Mouse (Mus musculus): Measurements from ENCODE around the gene Arsg. TPM values are rescaled to one million over a fixed set of nuclear protein-coding genes. Genes with fewer than 3 reads are reported as not detected.

Arsg gene
- total RNA-seq, 1 experiment from 2014 or later = 7.0 TPM

DNA sequence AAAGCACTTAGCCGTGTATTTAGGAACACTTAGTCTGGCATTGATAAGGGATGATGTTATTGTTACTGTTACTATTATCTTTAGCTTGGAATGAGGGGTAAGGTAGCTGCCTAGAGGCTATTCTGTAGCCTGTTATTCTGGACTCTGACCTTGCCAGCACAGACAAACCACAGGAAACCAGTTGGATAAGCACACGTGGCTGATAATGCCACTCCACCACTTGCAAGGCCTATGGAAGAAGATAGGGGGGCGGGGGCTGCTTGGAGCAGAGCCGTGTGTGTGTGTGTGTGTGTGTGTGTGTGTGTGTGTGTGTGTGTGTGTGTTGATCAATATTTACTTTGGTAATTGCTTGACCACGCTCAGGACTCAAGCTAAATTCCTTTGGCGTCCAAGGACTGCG lies 72.1 kb downstream of the Arsg start:
- DNase-seq = no peak

DNA sequence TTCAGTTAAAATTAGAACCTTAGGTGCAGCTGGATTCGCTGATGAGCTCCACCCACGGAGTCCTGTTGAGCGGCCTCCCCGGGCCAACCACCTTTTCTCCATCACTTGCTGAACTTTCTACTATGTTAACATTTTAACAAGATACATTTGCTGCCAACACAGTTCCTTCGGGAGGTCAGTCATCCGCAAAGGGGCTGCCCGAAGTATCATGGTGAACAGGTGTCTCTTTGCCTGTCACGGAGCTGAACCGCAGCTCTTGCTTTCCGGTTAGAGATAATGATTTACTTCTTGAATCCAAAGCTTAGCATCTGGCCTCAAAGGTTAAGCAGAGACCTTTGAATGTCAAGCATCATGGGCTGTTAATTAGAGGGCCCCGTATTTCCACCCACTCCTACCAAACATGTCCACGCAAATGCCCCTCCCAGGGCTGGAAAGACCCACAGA lies 72.5 kb downstream of the Arsg start:
- DNase-seq = no peak

DNA sequence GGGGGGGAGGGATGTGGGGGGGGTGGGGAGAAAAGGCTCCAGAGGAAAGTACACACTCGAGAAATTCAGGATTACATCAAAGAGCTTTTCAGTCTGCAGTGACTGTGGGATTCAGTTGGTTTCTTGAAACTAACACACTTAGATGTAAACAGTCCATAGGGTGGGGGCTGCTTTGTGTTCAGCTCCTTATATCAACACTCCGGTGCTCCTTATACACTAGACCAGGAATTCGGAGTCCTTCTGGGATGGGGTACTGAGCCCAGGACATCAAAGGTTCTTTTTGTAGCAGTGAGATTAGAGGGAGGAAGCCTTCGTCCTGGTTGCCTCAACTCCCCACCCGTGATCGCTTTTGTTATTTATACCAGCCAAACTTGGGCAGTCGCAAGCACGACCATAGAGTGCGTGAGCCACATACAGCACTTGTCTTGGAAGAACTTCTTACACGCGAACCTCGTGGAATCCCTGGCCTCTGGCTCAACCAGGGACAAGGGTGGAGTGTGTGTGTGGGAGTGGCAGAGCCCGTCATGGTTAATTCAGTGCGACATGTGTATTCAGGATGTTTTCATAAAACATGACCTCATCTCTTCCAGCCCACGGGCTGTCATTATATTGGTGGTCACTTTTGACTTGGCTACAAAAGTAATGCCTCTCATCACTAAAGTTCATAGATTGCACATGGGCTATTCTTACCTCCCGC lies 73.3 kb downstream of the Arsg start:
- DNase-seq = no peak

DNA sequence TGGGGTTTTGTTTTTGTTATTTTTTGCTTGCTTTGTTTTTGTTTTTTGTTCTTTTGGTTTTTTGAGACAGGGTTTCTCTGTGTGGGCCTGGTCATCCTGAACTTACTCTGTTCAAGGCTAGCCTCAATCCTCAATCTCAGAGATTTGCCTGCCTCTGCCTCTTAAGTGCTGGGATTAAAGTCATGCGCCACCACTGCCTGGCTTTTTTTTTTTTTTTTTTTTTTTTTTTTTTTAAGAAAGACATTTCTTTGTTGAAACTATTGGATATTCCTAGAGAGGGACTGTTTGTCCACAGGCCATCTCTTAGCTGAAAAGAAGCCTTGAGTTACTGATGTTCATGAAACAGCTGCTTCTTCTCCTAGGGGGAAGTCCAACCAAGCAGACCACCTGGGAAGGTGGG lies 74.5 kb downstream of the Arsg start:
- no peak for DNase-seq

DNA sequence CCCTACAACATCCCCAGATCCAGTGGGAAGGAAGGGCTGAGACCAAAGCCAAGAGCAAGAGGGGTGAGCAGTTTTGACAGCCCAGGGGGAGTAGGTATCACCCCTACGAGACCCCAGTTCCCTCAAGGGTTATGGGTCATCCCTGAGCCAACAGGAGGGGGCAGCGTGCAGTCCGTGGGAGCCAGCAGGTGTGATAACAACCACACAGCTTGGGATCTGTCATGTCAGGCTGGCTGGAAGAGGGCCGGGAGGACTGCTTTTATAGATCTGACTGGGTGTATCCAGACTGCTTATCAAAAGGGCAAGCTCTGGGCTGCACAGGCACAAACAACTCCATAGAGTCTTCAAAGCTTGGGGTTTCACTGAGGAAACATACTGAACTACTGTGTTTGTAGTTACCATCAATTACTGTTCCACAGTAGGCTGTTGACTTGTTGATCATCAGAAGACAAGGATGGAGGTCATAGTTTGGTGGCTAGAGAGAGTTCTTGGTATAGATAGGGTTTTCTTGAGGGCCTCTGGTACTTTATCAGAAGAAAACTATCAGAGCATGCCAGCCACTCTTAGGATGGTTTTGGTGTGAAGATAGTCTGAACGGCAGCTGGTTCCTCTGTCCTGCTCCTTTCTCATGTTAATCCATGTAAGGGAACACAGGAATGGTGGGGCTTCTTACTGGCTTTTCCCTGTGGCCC lies 76.6 kb downstream of the Arsg start:
- DNase-seq = no peak

DNA sequence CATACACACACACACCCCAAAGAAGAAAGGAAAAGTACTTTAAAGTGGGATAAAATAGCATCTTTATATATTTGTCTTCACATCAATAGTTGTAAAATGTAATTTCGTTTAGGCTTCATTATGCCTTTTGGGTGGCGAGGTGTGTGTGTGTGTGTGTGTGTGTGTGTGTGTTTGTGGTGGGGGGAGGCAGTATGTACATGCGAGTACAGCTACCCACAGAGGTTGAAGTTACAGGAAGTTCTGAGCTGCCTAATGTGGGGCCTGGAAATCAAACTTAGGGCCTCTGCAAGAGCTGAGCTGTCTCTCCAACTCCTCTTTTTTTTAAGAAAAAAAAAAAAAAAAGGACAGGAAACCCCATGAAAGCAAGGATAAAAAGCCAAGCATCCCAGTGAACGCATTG lies 80.7 kb downstream of the Arsg start:
- DNase-seq = no peak

DNA sequence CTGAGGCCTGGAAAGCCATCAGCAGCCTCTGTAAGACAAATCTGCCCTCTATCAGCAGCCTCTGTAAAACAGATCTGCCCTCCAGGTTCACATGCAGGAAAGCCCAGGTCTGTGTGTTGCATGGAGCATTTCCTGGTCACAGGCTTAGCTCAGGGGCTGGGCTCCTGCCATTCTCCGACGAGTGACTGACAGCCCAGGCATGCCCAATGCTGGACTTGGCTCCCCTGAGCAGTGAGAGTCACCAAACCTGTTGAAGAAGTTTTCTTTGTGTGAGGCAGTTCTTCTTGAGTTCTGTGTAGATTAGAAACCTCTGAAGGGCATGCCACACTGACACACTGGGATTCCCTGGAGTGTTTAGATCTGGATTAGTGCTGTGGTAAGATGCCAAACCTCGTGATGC lies 81.3 kb downstream of the Arsg start:
- no peak for DNase-seq

DNA sequence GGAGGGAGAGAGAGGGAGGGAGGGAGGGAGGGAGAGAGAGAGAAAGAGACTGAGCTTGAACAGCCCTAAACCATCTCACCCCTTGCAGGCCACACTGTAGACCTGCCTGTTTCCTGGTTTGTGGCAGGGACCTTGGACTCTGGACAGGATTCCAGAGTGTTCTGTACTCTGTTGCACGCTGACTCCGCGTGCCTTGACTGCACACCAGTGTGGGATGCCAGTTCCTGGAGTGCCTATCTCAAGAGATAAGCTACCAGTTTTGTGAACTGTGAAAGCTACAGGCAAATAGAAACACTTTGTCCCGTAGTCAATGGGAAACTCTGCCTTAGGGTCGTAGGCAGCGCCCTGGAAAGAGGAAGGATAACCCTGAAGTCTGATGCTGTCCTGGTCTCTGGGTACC lies 83.0 kb downstream of the Arsg start:
- no peak for DNase-seq

DNA sequence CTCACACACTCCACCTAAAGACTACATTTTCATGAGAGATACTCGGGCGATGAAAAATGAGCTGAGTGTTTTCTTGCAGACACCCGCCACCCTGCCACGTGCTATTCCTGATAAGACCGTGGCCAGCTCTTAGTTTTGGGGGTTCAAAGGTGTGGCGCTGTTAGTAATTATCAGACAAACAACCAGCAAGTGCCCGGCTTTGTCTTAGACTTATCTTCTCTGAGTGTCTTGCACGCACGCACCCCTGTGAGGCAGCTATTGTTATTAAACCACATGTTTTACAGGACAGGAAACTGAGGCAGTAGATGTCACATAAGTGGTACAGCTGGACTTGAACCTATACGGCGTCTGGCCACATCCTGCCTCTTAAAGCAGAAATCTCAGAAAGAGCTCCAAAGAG lies 84.2 kb downstream of the Arsg start:
- no peak for DNase-seq

DNA sequence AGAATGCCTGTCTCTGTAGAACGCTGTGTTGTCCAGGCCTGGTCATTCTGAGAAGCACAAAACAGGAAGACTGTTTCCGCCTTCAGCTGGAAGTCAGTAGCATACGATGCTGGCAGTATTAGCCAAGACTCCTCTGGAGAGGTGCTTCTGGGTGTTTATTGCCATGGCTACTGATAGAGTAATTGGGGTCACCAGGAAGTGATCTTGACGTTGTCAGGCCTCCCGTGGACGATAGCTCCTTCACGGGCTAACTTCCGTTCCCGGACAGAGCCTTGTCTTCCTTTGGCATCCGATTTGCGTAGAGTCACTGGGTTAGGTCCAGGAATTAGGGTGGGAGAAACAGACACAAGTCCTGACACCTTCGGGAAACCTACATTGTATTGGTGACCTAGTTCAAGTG lies 86.1 kb downstream of the Arsg start:
- peak; percentile 26 for DNase-seq

DNA sequence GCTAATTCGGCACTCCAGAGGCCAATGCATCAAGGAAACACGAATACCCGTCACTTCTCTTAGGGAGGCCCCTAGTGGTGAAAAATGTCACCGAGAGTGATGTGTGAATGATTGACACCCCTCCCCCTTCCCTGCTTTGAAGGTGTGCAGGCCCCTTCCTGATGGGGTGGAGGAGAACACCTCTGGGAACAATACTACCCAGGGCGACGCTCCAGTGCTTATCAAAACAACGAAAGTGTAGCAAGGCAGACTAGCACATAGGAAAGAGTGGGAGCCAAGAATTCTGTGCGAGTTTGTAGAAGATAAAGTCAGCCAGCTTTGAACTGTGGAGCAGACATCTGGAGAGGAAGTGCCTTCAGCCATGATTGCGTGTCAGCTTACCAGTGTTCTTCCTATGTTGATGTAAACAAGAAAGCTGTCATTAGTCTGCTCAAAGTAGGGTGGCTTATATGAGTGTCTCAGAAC lies 87.7 kb downstream of the Arsg start:
- DNase-seq = peak; percentile 28

DNA sequence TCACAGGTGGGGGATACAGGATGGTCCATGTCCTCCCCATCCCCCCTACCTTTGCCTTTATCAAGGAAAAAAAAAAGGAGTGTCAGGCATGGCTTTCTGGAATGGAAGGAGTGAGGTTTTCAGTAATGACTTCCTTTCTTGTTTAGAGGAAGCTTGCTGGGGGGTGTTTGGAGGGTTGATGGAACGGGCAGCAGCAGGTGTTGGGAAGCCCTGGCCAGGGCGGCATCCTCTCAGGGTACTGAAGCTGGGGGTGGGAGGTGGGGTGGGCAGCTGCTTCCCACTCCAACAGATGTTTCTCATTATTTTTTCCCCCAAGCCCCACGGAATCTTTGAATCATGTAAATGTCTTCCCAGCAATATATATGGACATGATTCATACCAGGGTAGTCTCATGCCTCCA lies 88.3 kb downstream of the Arsg start:
- no peak for DNase-seq

DNA sequence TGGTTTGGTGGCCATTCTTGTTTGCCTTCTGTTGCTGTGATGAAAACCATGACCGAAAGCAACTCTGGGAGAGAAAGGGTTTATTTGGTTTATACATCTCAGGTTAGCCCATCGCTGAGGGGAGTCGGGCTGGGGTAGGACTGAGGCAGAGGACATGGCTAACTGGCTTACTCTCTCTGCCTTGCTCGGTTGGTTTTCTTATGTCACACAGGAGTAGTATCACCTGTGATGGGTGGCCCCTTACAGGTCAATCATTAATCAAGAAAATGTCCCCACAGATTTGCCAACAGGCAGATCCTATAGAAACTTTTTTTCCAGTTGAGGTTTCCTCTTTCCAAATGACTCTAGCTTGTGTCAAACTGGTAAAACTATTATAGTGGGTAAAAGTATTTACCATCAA lies 90.5 kb downstream of the Arsg start:
- DNase-seq = no peak

DNA sequence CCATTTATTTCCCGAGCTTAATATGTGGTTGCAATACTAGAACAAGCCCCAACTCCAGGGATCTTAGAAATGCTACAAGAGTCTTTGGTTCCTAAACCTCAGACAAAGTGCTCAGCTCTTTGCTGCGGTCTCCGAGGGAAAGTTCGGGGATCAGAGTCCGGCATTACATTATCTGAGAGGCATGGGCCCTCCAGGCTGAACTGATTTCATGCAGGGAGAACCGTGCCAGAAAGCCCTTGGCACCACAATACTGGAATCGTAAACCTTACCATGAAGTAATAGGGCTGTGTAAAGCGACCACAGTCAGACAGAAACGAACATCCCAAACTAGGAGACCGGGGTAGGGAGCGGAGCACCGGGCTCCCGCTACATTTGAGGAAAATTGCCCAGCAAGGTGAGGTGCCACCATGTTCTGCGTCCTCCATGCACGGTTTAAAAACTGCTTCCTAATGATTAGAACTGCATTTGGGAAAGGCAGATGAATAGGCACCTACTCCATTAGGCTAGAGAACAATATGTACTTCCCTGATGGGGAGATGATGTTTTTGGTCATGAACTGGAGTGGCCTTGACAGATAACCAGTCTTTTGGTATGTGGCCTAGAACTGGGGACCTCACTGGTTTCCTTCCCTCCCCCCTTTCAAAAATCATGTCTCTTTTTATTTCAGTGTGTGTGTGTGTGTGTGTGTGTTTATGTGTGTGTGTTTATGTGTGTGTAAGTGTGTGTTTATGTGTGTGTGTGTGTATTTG lies 91.5 kb downstream of the Arsg start:
- DNase-seq = no peak

DNA sequence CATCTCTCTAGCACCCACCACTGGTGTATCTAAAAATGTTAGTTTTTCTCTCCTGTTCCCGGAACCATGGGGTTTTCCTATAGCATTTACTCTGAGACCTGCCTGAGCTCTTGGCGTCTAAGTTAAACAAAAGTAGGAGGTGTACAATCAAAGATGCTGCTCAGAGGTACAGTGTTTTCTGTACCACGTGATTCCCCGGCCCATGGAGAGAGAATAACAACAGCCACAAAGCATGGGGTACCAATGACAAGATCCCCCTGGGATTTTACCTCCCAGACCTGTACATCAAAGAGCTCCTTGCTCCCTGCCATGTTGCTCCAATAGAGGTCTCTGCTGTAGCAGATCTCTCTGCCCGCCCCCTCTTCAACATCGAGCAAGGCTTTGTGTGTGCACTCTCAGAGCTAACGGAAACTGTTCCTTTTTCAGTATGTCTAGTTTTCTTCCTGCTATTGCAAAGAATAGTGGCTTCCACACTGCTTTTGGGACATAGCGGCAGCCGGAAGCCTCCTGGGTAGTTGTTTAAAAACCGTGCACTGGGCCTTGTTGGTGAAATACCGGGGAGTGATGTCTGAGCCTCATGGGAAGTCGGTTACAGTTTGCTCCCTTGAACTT lies 95.9 kb downstream of the Arsg start:
- no peak for DNase-seq

DNA sequence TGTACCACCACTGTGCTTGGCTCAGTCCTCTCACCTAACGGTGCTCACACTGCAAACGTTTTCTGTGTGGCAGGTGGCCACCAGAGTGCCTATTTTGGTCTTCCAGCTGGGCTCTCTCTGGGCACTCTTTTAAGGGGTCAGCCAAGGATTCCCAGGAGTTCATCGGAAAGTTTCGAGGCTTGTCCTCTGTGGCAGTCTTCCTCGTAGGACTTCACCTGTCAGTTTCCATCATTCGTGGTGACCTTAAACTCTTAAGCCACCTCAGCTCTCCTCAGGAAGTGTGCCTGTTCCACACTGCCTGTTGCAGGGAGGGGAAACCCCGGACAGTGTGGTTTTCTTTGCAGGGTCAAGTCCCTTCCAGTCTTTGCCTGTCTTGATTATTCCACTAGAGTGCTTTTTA lies 96.6 kb downstream of the Arsg start:
- DNase-seq = no peak

DNA sequence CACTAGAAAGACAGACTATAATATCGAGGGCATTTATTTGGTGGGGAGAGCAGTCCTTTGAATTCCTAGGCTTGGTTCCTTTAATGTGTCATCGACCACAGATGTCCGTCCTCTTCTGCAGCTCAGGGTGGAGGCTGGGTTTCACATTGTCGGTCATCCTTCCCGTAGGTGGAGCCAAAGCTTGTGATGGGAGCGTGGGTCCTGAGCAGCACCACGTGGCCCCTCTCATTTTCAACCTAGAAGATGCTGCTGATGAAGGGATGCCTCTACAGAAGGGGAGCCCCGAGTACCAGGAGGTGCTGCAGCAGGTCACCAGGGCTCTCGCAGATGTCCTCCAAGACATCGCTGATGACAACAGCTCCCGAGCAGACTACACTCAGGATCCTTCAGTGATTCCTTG lies 98.9 kb downstream of the Arsg start:
- no peak for DNase-seq

DNA sequence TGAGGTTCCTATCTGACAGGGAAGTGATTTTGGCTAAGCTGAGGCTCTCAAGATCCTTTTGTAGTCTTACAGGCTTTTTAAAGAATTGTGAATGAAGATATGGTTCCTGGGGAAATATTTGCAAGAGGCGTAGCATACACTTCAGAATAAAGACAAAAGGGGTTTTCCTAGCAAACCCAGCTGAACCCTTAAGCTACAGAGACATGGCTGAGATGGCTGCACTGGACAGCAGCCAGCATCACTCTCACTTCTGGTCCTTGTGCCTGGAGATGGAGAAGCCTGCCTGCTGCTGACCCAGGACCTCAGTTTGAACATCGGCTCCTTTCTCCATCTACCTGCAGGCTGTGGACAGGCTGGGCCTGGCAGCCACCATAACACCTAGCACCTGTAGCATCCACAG lies 101.4 kb downstream of the Arsg start:
- DNase-seq = no peak

DNA sequence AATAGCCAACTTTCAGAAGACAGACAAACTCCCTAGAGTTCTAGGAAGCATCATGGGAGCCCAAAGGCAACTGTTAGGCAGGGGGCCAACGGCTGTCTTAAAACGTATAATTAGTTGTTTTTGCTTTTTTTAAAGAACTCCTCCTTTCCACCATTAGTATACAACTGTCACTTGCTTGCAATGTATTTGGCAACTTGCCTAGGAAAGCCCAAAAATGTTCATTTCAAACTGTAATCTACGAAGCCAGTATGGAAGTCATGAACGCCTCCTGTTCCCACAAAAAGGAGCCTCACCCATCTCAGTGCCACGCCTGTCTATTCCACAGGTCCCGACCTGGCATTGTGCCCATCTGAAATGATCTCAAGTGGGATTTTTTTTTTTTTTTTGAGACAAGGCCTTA lies 102.7 kb downstream of the Arsg start:
- DNase-seq = no peak

DNA sequence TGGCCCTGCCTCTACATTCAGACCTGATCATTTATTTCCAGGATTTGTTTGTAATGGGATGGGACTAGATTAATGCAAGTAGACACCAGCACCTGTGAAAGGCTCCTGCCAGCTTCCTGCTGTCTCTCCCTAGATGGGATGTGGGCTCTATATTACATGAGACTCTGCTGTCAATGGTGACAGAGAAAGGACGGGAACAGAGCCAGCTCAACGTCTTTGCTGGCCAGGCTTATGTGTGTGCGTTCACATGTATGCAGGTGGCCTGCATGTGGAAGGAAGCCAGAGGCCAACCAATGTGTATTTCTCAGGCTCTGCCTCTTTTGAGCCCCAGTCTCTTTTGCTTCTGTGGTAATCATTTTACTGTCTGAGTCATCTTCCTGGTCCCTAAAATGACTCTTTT lies 105.4 kb downstream of the Arsg start:
- DNase-seq = no peak

DNA sequence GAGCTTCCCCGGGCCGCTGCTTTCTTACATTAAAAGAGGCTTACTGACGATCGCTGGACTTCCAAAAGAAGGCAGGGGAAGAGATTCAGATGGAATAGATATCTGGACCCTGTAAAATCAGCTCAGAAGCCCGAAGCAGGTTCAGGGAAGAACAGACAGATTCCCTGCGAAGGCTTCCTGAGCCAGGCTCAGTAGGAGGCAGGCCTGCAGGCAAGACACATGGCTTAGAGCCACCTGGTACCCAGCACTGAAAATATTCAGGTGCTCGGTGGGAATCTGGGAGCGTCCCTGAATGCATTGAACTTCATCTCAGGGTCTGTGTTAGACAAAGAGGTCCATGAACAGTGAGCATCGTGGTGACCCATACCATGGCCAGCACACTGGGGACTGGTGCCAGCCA lies 106.8 kb downstream of the Arsg start:
- no peak for DNase-seq

DNA sequence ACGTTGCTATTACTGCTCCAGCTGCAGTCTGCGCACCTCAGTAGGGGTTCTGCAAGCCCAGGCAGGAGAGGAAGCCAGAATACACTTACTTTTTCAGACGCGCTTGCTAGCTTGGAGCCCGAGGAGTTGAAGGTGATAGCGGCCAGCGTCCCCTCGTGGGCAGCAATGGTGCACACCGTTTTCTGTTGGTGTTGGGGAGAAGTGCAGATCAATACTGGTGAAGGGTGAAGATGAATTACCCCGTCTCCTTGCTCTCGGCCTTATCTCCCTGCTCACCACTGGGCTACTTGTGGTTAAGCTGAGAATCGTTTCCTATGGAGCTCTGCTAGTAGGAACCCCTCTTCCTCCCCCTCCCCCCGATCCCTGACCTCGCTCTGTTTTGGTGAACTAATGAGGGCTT lies 110.8 kb downstream of the Arsg start:
- DNase-seq = no peak

All from adrenal gland, postnatal 14 days (tissue).